Mouse (Mus musculus): ENCODE data around the gene Gabpa. TPM values are rescaled to one million over a fixed set of nuclear protein-coding genes. Genes with fewer than 3 reads are reported as not detected.

The Gabpa gene
- polyA plus RNA-seq (2015; fragmentation: Nextera tagmentation; extraction: Ambion mirVana): 13.9 and 17.3 TPM in 2 replicates

DNA sequence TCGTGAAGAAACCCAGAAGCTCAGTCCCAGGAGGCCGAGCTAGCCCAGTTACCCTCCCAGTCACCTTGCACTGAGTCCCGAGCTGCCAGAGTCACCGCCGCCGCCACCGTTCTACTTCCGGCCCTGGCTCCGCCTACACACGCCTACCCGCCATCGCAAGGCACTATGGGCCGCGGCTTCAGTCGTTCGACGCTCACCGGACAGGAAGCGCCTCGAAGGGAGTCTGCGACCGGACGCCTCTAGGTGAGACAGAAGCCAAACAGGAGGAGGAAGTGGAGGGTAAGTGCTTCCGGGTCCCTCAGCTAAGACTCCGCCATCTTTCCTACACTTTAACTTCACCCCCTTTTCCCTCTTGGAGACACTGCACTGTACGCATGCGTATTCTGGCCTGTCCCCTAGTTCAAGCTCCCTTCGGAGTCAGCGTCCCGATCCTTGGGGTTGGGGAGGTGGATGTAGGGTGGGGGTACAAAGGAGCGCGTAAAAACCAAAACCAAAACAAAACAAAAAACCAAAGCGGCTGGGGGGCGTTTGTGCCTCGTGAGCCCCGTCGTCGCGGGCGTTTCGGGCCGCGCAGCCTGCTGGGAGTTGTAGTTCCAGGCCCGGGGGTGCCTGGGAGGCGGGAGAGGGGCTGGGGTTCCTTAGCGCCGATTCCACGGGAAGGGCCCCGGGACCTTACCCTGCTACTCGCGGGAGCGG lies at the start of gene Gabpa:
TSS of gene Gabpa (plus strand) at position 181 of the 696 bp plus-strand sequence.
- Histone ChIP-seq H3K27ac (ENCODE audit: low read length) (peak within 1 kb of the TSS; percentile 98), H3K9me3 (ENCODE audit: low read length) (no peaks in the 10 kb centered on the region), H3K9ac (replicated peaks; ENCODE audit: low read depth) (peak within 1 kb of the TSS; percentile 97), H3K4me3 (ENCODE audit: low read depth, low read length) (peak within 1 kb of the TSS; percentile 92), H3K27me3 (replicated peaks; ENCODE audit: insufficient read depth, low read length) (no peaks in the 10 kb centered on the region), H3K4me2 (replicated peaks; ENCODE audit: low read depth, low read length) (peak within 1 kb of the TSS; percentile 78), H3K36me3 (ENCODE audit: insufficient read depth, low read length) (peaks cover 8% of the 10 kb centered on the region; the same call in 1 of the 2 replicates), H3K4me1 (ENCODE audit: insufficient read depth, low read depth, low read length) (peaks cover 4% of the 10 kb centered on the region; the same call in 1 of the 2 replicates)
- no peak for TF ChIP-seq CTCF (IDR thresholded peaks at IDR 0.05)
- TF ChIP-seq EP300 (IDR thresholded peaks at IDR 0.05): no peak
- ATAC-seq (peak; percentile 96), DNase-seq (ENCODE audit: low spot score) (peak; percentile 100)
- under 1% methylated on average over 51 of the region's 52 CpGs for WGBS

- Histone ChIP-seq H3K9ac (replicated peaks; ENCODE audit: low read depth) (no peak overlapping the region), H3K4me3 (ENCODE audit: low read depth, low read length) (no peak overlapping the region), H3K27me3 (replicated peaks; ENCODE audit: insufficient read depth, low read length) (no peaks in the 10 kb centered on the region), H3K4me2 (replicated peaks; ENCODE audit: low read depth, low read length) (no peak overlapping the region), H3K36me3 (ENCODE audit: insufficient read depth, low read length) (no peaks in the 10 kb centered on the region), H3K9me3 (ENCODE audit: low read length) (no peaks in the 10 kb centered on the region), H3K4me1 (ENCODE audit: insufficient read depth, low read depth, low read length) (no peaks in the 10 kb centered on the region), H3K27ac (ENCODE audit: low read length) (no peak overlapping the region)
- no peak for ATAC-seq
- no peak for DNase-seq (ENCODE audit: low spot score)
- TF ChIP-seq EP300 (IDR thresholded peaks at IDR 0.05): no peak
- no peak for TF ChIP-seq CTCF (IDR thresholded peaks at IDR 0.05)
- WGBS: 36% methylated on average over 7 of the region's 7 CpGs
Measured at GRCm38 (mm10) chr16:84784966-84785365, 49.8 kb upstream of the Gabpa start.

DNA sequence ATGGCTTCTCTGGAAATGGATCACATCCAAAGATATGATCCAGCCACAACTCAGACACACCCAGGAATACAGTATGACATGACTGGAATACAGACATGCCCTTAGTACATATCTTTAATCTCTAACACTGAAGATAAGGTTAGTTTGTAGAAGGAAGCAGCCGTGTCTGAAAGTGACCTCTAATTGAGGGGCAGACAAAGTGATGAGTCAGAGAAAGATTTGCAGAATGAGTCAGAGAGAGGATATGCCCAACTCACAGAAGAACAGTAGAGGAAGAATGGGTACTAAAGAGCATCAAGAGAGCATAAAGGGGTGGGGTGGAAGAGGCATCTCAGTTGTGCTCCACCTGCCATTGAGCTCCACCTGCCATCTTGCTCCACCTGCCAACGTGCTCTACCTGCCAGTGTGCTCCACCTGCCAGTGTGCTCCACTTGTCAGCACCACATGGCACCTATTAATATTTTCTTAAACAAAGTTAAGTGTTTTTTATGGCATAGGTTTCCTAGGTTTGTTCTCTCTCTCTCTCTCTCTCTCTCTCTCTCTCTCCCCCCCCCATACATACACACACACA lies 44.0 kb upstream of the Gabpa start:
- Histone ChIP-seq H3K4me3 (ENCODE audit: low read depth, low read length) (no peak overlapping the region), H3K9me3 (ENCODE audit: low read length) (no peaks in the 10 kb centered on the region), H3K27me3 (replicated peaks; ENCODE audit: insufficient read depth, low read length) (no peaks in the 10 kb centered on the region), H3K36me3 (ENCODE audit: insufficient read depth, low read length) (no peaks in the 10 kb centered on the region), H3K4me2 (replicated peaks; ENCODE audit: low read depth, low read length) (no peak overlapping the region), H3K9ac (replicated peaks; ENCODE audit: low read depth) (no peak overlapping the region), H3K27ac (ENCODE audit: low read length) (no peak overlapping the region), H3K4me1 (ENCODE audit: insufficient read depth, low read depth, low read length) (no peaks in the 10 kb centered on the region)
- 62% methylated on average over 2 of the region's 2 CpGs for WGBS
- TF ChIP-seq CTCF (IDR thresholded peaks at IDR 0.05) (no peak), EP300 (IDR thresholded peaks at IDR 0.05) (no peak)
- ATAC-seq (no peak), DNase-seq (ENCODE audit: low spot score) (no peak)

DNA sequence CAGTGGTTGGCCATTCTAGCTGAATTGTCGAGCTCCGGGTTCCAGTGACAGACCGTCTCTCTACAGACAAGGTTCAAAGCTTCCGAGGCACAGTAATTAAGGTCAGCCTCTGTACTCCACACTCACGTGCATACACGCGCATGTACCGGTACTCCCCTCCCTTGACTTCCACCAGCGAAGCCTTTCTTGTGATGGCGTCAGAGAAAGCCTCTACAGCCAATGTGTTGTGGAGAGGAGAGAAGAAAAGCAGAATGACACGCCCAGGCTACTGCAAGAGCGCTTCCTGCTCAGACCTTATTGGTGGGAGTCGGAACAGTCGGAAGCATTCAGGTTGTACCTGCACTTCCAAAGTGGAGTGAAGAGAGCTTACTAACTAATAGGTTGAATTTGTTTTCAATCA lies 41.3 kb upstream of the Gabpa start:
- H3K9me3 ChIP-seq (ENCODE audit: low read length): no peaks in the 10 kb centered on the region
- TF ChIP-seq EP300 (IDR thresholded peaks at IDR 0.05) (no peak), CTCF (IDR thresholded peaks at IDR 0.05) (no peak)
- 89% methylated on average over 14 of the region's 14 CpGs for WGBS

GRCm38 (mm10) chr16:84795337-84795736 lies 39.4 kb upstream of the Gabpa start:
- Histone ChIP-seq H3K9me3 (ENCODE audit: low read length) (no peaks in the 10 kb centered on the region), H3K27me3 (replicated peaks; ENCODE audit: insufficient read depth, low read length) (no peaks in the 10 kb centered on the region), H3K9ac (replicated peaks; ENCODE audit: low read depth) (no peak overlapping the region), H3K27ac (ENCODE audit: low read length) (no peak overlapping the region), H3K4me2 (replicated peaks; ENCODE audit: low read depth, low read length) (no peak overlapping the region), H3K4me3 (ENCODE audit: low read depth, low read length) (no peak overlapping the region), H3K36me3 (ENCODE audit: insufficient read depth, low read length) (no peaks in the 10 kb centered on the region), H3K4me1 (ENCODE audit: insufficient read depth, low read depth, low read length) (no peaks in the 10 kb centered on the region)
- ATAC-seq (no peak), DNase-seq (ENCODE audit: low spot score) (no peak)
- 43% methylated on average over 3 of the region's 3 CpGs for WGBS
- TF ChIP-seq CTCF (IDR thresholded peaks at IDR 0.05) (peak; percentile 35), EP300 (IDR thresholded peaks at IDR 0.05) (no peak)

More for the DNA sequence above, 41.3 kb upstream of the Gabpa start:
- no peak for DNase-seq (ENCODE audit: low spot score)
- H3K9ac ChIP-seq (replicated peaks; ENCODE audit: low read depth): no peak overlapping the region
- H3K27ac ChIP-seq (ENCODE audit: low read length): no peak overlapping the region
- no peaks in the 10 kb centered on the region for H3K27me3 ChIP-seq (replicated peaks; ENCODE audit: insufficient read depth, low read length)
- H3K36me3 ChIP-seq (ENCODE audit: insufficient read depth, low read length): no peaks in the 10 kb centered on the region
- no peaks in the 10 kb centered on the region for H3K4me1 ChIP-seq (ENCODE audit: insufficient read depth, low read depth, low read length)
- no peak overlapping the region for H3K4me2 ChIP-seq (replicated peaks; ENCODE audit: low read depth, low read length)
- ATAC-seq: no peak
- no peak overlapping the region for H3K4me3 ChIP-seq (ENCODE audit: low read depth, low read length)

DNA sequence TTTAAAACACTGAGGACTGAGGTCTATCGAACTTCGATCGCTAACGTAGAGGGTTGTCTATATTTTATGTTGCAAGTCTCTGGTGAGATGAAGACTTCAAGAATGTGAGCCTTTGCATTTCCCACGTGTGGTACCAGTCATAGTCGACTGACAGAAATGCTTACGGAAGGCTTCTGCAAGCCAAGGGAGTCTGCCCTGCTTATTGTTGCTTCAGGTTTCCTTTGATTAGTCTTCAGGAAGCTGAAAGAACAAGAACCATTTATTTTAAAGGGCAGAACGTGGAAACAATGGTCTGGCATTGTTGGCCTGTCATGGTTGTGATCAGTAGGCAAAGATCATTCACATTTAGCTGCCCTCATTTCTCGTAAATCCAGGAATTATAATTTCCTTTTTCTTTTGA lies 38.0 kb upstream of the Gabpa start:
- DNase-seq (ENCODE audit: low spot score): peak; percentile 25
- WGBS: 68% methylated on average over 9 of the region's 9 CpGs
- Histone ChIP-seq H3K4me3 (ENCODE audit: low read depth, low read length) (no peak overlapping the region), H3K4me2 (replicated peaks; ENCODE audit: low read depth, low read length) (no peak overlapping the region), H3K9ac (replicated peaks; ENCODE audit: low read depth) (no peak overlapping the region), H3K4me1 (ENCODE audit: insufficient read depth, low read depth, low read length) (no peaks in the 10 kb centered on the region), H3K36me3 (ENCODE audit: insufficient read depth, low read length) (no peaks in the 10 kb centered on the region), H3K9me3 (ENCODE audit: low read length) (no peaks in the 10 kb centered on the region), H3K27me3 (replicated peaks; ENCODE audit: insufficient read depth, low read length) (no peaks in the 10 kb centered on the region), H3K27ac (ENCODE audit: low read length) (no peak overlapping the region)
- peak; percentile 43 for ATAC-seq
- TF ChIP-seq CTCF (IDR thresholded peaks at IDR 0.05) (no peak), EP300 (IDR thresholded peaks at IDR 0.05) (peak; percentile 79)
